Mouse (Mus musculus) stomach, postnatal 0 days (tissue): ENCODE measurements at regions not wholly inside any gene's neighbourhood (a gene's known extent, or its start where the extent isn't known, plus 50 kb on each side); places are given as distances from the start of the nearest gene placed in this dataset.

Experiments
- ATAC-seq: fragments of 200-750 bp; cut with Nextera tagmentation; 2 replicates; pipeline ENCODE4 v1.8.0; 2017; ENCODE audit not compliant: low FRiP score, low TSS enrichment
- DNase-seq: peaks from one replicate; pipeline ENCODE4 v3.0.0-alpha.2; 2016; ENCODE audit warnings: low spot score
- H3K27ac ChIP-seq: fragments of 300-500 bp; sonication (generic); replicated peaks from 2 replicates; pipeline ENCODE4 v1.5.1; 2014; ENCODE audit warnings: mild to moderate bottlenecking, control low read depth
- H3K27me3 ChIP-seq: fragments of 300-500 bp; sonication (generic); 2 replicates; pipeline ENCODE4 v1.6.1; 2014; ENCODE audit warnings: low read length; ENCODE audit not compliant: control insufficient read depth, insufficient read depth
- H3K36me3 ChIP-seq: fragments of 300-500 bp; sonication (generic); 2 replicates; pipeline ENCODE4 v1.6.1; 2014; ENCODE audit warnings: low read length, mixed read lengths; ENCODE audit not compliant: control insufficient read depth, insufficient read depth
- H3K4me1 ChIP-seq: fragments of 300-500 bp; sonication (generic); replicated peaks from 2 replicates; pipeline ENCODE4 v1.6.1; 2014; ENCODE audit warnings: antibody characterized with exemption; ENCODE audit not compliant: control insufficient read depth, insufficient read depth
- H3K4me2 ChIP-seq: fragments of 300-500 bp; sonication (generic); replicated peaks from 2 replicates; pipeline ENCODE4 v1.6.1; 2014; ENCODE audit warnings: low read depth, mild to moderate bottlenecking, control low read depth, moderate library complexity
- H3K4me3 ChIP-seq: fragments of 300-500 bp; sonication (generic); 2 replicates; pipeline ENCODE4 v1.5.1; 2014; ENCODE audit warnings: low read depth, low read length, control low read depth
- H3K9ac ChIP-seq: fragments of 300-500 bp; sonication (generic); 2 replicates; pipeline ENCODE4 v1.6.1; 2014; ENCODE audit warnings: mild to moderate bottlenecking, low read length, control low read depth, mixed read lengths
- H3K9me3 ChIP-seq: fragments of 300-500 bp; sonication (generic); 2 replicates; pipeline ENCODE4 v1.6.1; 2016; ENCODE audit warnings: low read length; ENCODE audit not compliant: control insufficient read depth
- CTCF ChIP-seq: IDR thresholded peaks from 2 replicates; pipeline ENCODE4 v1.5.1; 2016; ENCODE audit warnings: antibody characterized with exemption, low read depth, mild to moderate bottlenecking, moderate library complexity
- EP300 ChIP-seq: optimal IDR thresholded peaks from 2 replicates; pipeline ENCODE3; 2016; ENCODE audit warnings: antibody characterized with exemption
- WGBS: fragments of 180-500 bp; shearing (Covaris S2); extraction: QIAGEN DNeasy Blood & Tissue Kit; methylation state at CpG from one replicate; pipeline ENCODE4 v1.1.7; 2014; 5-methylcytosine and 5-hydroxymethylcytosine counted together

DNA sequence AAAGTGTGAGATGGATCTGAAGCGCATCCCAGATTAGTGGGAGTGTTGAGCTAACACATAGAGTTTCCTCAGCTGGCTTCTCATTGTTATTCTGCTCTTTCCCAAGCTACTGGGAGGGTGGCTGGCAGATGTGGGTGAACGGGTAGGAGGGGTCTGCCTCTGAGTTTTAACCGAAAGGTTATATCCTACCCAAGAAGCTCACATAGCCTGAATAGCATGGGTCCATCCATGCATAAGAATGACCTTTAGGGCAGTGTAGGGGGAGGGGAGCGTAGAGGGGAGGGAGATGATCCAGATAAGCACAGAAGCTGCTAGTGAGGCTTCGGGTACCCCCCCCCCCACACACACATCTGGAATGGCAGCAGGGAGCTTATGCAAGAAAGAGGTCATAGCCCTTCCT is 113.2 kb upstream of the Sh3bp4 start:
- H3K9me3 ChIP-seq = no peaks in the 10 kb centered on the region
- no peaks in the 10 kb centered on the region for H3K36me3 ChIP-seq
- H3K4me1 ChIP-seq = no peaks in the 10 kb centered on the region
- no peaks in the 10 kb centered on the region for H3K27me3 ChIP-seq
- DNase-seq (no peak), ATAC-seq (no peak)
- H3K4me2 ChIP-seq = no peak overlapping the region
- no peak overlapping the region for H3K27ac ChIP-seq
- no peak overlapping the region for H3K9ac ChIP-seq
- H3K4me3 ChIP-seq = no peak overlapping the region
- WGBS = 71% methylated on average over 5 of the region's 5 CpGs
- TF ChIP-seq CTCF = no peak
- no peak for TF ChIP-seq EP300

DNA sequence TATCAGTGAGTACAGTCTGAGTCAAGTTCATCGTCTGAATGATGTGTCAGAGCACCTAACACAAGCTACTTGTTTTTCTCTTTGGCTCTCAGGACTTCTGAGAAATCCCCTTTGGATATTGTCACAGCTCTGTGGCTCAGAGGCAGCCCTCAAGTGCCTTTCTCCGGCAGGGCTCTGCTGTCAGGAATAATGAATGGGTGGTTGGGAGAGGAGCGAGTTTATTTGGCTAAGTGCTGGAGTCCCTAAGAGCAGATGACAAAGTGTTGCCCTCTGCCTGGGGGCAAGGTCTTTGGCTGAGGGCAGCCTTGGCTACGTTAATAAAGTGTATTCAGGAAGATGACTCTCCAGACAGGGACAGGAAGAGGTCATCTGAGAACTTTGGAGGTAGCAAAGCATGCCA is 110.5 kb upstream of the Sh3bp4 start:
- no peaks in the 10 kb centered on the region for H3K36me3 ChIP-seq
- H3K4me1 ChIP-seq = no peaks in the 10 kb centered on the region
- DNase-seq (no peak), ATAC-seq (no peak)
- no peak overlapping the region for H3K9ac ChIP-seq
- H3K4me2 ChIP-seq = no peak overlapping the region
- H3K9me3 ChIP-seq = no peaks in the 10 kb centered on the region
- TF ChIP-seq CTCF (no peak), EP300 (no peak)
- WGBS = 25% methylated on average over 4 of the region's 4 CpGs
- no peak overlapping the region for H3K27ac ChIP-seq
- no peak overlapping the region for H3K4me3 ChIP-seq
- no peaks in the 10 kb centered on the region for H3K27me3 ChIP-seq

DNA sequence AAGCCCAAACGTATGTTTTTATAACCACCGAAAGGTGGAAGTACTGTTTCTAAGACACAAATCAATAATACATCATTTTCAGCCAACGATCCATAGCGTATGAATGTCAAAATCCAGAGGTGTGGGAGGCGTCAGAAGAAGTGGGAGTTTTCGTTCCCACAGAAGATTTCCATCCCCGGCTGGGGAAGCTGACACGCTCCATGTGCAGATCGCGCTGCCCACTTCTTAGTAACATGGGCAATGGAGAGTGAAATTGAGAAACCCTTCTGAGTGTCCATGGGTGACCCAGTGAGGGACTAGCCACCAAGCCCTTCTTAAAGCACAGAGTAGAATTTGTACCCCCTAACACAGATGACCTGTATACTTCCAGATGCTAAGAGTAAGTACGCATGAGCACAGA is 110.1 kb upstream of the Sh3bp4 start:
- DNase-seq (no peak), ATAC-seq (no peak)
- Histone ChIP-seq H3K9ac (no peak overlapping the region), H3K36me3 (no peaks in the 10 kb centered on the region), H3K9me3 (no peaks in the 10 kb centered on the region), H3K4me2 (no peak overlapping the region), H3K27me3 (no peaks in the 10 kb centered on the region), H3K4me3 (no peak overlapping the region), H3K4me1 (no peaks in the 10 kb centered on the region), H3K27ac (no peak overlapping the region)
- no peak for TF ChIP-seq CTCF
- no peak for TF ChIP-seq EP300
- WGBS = 69% methylated on average over 11 of the region's 11 CpGs

DNA sequence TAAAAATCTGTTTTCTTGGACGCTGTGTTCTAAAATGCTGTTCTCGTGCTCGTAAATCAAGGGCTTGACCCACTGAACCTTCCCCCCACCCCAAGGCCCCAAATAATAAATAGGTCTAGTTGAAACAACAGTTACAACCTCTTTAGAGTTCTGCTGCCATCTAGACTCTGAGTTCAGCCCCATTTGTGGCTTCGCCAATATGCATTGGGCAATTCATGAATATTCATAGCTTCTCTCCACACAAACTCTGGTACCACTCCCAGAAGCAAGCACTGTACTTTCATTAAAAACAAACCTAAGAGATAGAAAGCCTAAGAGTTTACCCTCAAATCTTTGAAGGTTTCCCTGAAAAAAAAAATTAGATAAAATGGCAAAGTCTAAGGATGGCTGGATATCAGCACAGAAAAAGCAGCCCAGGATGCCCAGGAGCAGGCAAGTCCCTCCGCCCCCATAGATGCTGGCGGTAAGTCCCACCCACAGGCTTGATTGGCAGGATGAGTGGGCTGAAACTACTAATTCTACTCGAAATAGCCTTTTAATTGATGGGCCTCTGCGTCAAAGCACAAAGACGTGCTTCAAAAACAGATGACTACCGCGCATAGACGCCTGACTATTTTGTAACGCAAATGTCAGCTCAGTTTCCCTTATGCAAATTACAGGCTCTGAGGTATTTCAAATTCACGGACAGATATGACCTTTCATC is 106.0 kb upstream of the Sh3bp4 start:
- no peak overlapping the region for H3K4me2 ChIP-seq
- WGBS = 84% methylated on average over 14 of the region's 14 CpGs

DNA sequence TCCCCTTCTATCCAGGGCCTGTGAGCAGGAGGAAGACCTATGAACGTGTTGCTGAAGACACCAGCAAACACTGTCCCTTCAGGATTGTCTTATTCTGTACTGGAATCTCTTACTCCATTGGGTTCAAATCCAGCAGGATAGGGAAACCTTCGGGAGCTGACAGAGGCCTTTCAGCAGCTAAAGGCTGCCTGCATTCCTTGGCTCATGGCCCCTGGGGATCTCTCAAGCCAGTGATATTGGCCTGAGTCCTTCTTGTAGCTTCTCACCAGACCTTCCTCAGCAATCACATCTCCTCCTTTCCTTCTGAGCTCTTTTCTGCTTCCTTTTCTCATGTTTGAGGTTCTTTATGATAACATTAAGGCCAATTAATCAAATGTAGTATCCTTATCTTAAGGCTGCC is 103.8 kb upstream of the Sh3bp4 start:
- no peak overlapping the region for H3K4me3 ChIP-seq
- H3K9ac ChIP-seq = no peak overlapping the region
- H3K4me2 ChIP-seq = no peak overlapping the region
- no peak for DNase-seq
- no peaks in the 10 kb centered on the region for H3K27me3 ChIP-seq
- H3K27ac ChIP-seq = no peak overlapping the region
- WGBS = 49% methylated on average over 2 of the region's 2 CpGs
- no peaks in the 10 kb centered on the region for H3K9me3 ChIP-seq
- TF ChIP-seq EP300 (no peak), CTCF (no peak)
- ATAC-seq = no peak
- H3K36me3 ChIP-seq = no peaks in the 10 kb centered on the region
- H3K4me1 ChIP-seq = no peaks in the 10 kb centered on the region

More for the DNA sequence above, 106.0 kb upstream of the Sh3bp4 start:
- Histone ChIP-seq H3K27ac (no peak overlapping the region), H3K27me3 (no peaks in the 10 kb centered on the region), H3K36me3 (no peaks in the 10 kb centered on the region), H3K9ac (no peak overlapping the region), H3K4me1 (no peaks in the 10 kb centered on the region), H3K4me3 (no peak overlapping the region), H3K9me3 (no peaks in the 10 kb centered on the region)
- DNase-seq (no peak), ATAC-seq (no peak)
- no peak for TF ChIP-seq CTCF
- no peak for TF ChIP-seq EP300

DNA sequence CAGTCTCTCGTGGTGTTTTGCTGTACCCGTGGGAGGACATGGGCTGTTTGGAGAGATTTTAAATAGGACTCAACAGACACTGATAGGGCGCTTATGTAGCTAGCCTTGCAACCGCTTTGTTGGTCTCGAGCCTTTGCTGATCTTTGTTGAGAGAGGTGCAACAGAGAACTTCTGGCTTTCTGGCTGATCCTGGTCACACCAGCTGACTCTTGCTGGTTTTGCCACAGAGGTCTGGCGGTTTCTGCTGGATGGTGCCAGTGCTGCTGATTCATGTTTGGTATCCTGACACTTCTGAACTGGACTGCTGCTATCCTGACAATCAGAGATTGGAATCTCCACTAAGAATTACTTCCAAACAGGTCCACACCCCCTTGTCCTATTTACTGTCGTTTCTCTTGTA is 102.1 kb upstream of the Sh3bp4 start:
- H3K36me3 ChIP-seq = no peaks in the 10 kb centered on the region
- TF ChIP-seq EP300 = no peak
- TF ChIP-seq CTCF = no peak
- DNase-seq (no peak), ATAC-seq (no peak)
- 70% methylated on average over 7 of the region's 7 CpGs for WGBS
- no peak overlapping the region for H3K9ac ChIP-seq
- no peaks in the 10 kb centered on the region for H3K9me3 ChIP-seq
- no peak overlapping the region for H3K4me3 ChIP-seq
- H3K27ac ChIP-seq = no peak overlapping the region
- no peaks in the 10 kb centered on the region for H3K4me1 ChIP-seq
- no peak overlapping the region for H3K4me2 ChIP-seq
- H3K27me3 ChIP-seq = no peaks in the 10 kb centered on the region
